Mouse (Mus musculus): ENCODE measurements around the gene Vamp4. TPM values are rescaled to one million over a fixed set of nuclear protein-coding genes. Genes with fewer than 3 reads are reported as not detected.
A peak's percentile ranks its signal among the peaks of the same experiment; 100 is the strongest.
"Not testable (repeated sequence)": the region's sequence is repeated elsewhere in the genome, so short reads cannot be mapped to it uniquely, and the experiment has no call there.

Vamp4 gene
- polyA plus RNA-seq, 1 experiment: 39.4 TPM

DNA sequence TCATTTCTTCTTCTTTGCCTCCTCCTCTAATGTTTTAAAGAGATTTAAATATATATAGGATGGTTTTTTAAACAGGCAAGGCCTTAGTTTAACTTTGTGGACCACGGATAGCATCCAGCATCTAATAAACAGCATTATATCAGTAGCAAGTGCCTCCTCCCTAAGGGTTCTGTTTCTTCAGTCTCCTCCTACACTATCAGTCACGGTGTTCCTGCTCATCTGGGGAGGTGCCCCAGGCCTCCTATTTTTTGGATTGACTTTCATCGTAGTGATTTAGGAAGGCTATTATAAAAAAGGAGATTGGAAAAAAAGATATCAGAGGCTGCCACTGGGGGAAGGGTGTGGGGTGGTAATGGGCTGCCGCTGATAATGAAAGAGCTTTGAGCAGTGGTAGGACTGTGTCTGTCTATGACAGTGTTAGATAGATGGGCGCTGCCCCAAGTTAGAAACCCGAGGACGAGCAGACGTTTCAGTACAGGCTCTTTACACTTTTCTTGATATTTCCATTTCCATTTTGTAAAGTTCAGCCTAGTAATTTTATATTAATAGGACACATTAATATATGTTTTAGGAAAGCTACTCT lies 20.2 kb downstream of the Vamp4 start:
- no peak for TF ChIP-seq POLR2A (IDR thresholded peaks at IDR 0.05; ENCODE audit: borderline replicate concordance, extremely low read depth, insufficient read depth, insufficient read length, poor library complexity, severe bottlenecking)
- TF ChIP-seq CTCF (IDR thresholded peaks at IDR 0.05; ENCODE audit: borderline replicate concordance, extremely low read depth, insufficient read depth, insufficient read length): no peak
- peak; percentile 13 for DNase-seq (ENCODE audit: low read depth)

DNA sequence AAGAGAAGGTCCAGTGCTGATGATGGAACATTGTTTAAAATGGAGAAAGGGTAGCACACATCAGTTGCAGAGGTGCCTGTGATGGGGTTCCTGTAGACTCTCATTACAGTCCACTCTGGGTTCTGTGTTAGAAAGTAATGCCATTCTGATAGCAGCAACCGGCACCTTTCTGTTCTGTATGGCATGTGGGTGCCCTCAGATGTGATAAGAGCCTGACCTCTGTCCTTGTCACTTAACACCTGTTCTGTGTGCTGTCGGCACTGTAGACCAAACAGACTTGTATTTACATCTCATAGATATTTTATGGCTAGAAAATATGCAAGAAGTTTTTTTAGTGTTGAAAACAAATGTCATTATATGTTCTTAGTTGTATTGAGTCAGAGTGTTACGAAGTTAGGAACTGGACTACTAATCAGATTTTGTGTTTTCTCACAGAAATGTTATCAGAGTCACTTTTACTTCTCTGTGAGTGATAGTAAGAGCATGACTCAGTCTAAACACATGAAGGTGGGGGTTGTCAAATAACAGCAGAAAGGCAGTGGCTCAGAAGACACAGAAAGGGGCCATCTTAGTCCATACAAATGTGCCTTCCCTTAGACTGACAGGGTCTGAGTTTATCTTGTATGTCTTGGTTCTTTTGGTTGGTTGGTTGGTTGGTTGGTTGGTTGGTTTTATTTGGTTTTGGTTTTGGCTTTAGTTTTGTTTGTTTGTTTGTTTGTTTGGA lies 27.2 kb downstream of the Vamp4 start:
- no peak for DNase-seq (ENCODE audit: low read depth)
- TF ChIP-seq POLR2A (IDR thresholded peaks at IDR 0.05; ENCODE audit: borderline replicate concordance, extremely low read depth, insufficient read depth, insufficient read length, poor library complexity, severe bottlenecking): no peak
- no peak for TF ChIP-seq CTCF (IDR thresholded peaks at IDR 0.05; ENCODE audit: borderline replicate concordance, extremely low read depth, insufficient read depth, insufficient read length)

DNA sequence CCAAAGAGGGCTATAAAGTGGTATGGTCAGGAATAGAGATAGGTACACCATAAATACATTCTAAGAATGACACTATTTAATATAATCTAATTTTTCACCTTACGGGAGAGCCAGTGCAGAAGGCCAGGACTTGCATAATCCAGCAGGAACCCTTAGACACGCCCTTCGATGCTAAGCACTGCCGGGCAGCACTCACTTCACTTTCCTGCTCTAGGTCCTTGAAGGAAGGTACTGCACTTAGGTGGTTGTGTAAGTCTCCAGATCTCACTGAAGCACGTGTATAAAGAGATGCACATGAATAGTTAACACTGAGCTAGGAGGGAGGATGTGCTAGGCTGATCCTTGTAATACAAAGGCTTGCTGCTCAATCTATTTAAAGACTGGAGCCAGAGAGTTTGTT lies 29.3 kb downstream of the Vamp4 start:
- TF ChIP-seq POLR2A (IDR thresholded peaks at IDR 0.05; ENCODE audit: borderline replicate concordance, extremely low read depth, insufficient read depth, insufficient read length, poor library complexity, severe bottlenecking) (no peak), CTCF (IDR thresholded peaks at IDR 0.05; ENCODE audit: borderline replicate concordance, extremely low read depth, insufficient read depth, insufficient read length) (no peak)
- no peak for DNase-seq (ENCODE audit: low read depth)

DNA sequence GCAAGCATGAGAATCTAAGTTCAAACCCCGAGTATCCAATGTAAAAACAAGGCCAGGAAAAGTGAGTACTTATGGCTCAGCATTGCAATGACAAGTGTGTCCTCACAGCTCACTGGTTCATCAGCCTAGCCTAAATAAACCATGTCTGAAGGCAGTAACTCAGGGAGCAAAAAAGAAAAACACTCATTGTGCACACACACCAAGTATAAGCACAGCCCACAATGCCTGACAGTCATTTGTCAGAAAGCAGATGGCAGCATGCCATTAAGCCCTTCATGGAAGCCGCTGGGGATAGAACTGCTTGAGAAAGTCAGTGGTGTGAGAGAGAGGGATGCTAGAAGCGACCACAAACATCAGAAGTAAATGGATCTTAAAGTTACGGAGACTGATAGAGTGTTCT lies 31.0 kb downstream of the Vamp4 start:
- TF ChIP-seq POLR2A (IDR thresholded peaks at IDR 0.05; ENCODE audit: borderline replicate concordance, extremely low read depth, insufficient read depth, insufficient read length, poor library complexity, severe bottlenecking) (no peak), CTCF (IDR thresholded peaks at IDR 0.05; ENCODE audit: borderline replicate concordance, extremely low read depth, insufficient read depth, insufficient read length) (no peak)
- peak; percentile 71 for DNase-seq (ENCODE audit: low read depth)

DNA sequence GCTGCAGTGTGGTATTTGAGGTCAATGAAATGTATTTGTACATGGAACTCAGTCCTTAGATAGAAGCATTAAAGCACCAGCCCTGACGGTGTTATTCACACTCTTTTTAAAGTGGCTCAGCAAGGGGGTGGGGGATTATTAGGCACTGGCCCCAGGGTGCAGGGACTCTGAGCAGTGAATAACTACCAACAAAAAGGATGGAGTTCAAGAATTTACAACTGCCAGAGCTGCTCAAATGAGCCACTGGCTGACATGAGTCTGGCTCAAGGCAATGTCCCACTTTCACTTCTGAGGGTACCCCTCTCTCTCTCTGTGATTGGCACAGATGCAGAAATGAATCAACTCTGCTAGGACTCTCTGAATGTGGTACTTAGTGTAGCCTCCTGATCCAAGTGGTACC lies 37.8 kb downstream of the Vamp4 start:
- DNase-seq (ENCODE audit: low read depth): peak; percentile 23
- TF ChIP-seq POLR2A (IDR thresholded peaks at IDR 0.05; ENCODE audit: borderline replicate concordance, extremely low read depth, insufficient read depth, insufficient read length, poor library complexity, severe bottlenecking): no peak
- TF ChIP-seq CTCF (IDR thresholded peaks at IDR 0.05; ENCODE audit: borderline replicate concordance, extremely low read depth, insufficient read depth, insufficient read length): no peak

DNA sequence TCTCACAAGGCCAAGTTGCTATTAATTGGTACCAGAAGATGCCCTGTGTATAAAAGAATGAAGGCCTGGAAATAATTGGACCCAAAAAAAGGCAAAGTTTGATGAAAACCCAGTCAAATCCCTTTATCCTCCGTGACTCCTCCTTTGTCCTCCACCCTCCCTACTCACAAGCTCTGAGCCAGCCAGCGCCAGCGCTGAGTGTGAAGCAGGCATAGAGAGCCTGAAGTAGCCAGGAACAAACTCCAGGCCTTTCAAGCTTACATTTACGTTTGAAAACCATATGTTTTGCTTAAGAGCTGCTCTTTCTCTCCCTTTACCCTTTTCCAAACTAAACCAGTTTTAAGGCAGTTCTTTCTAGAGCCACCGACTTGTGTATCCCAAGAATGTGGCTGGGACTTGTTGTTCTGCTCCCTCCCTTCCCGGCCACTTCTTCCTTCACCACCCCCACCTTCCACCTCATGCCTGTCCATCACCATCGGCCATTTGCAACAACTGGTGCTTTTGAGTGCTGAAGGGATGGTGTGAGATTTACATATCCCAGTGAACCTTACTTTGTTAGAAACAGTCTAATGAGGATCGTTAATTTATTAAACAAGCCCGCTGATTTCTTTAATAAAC lies 39.4 kb downstream of the Vamp4 start:
- DNase-seq (ENCODE audit: low read depth): peak; percentile 57
- TF ChIP-seq CTCF (IDR thresholded peaks at IDR 0.05; ENCODE audit: borderline replicate concordance, extremely low read depth, insufficient read depth, insufficient read length) (no peak), POLR2A (IDR thresholded peaks at IDR 0.05; ENCODE audit: borderline replicate concordance, extremely low read depth, insufficient read depth, insufficient read length, poor library complexity, severe bottlenecking) (no peak)

DNA sequence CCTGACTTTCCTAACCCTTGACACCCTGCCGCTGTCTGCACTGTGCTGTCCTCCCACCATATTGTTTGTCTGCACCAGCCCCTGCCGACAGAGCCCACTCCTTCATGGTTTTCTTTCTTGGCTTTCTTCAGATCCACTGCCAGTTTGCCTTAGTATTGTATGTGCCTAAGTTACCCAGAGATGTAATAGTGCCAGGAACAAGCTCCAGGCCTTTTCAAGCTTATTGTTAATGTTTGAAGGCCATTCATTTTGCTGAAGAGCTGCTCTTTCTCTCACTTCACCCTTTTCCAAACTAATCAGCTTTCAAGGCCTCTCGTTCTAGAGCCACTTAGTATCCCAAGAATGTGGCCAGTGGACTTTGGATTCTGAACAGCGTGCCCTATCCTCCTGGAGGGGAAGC lies 40.9 kb downstream of the Vamp4 start:
- DNase-seq (ENCODE audit: low read depth): peak; percentile 68
- no peak for TF ChIP-seq POLR2A (IDR thresholded peaks at IDR 0.05; ENCODE audit: borderline replicate concordance, extremely low read depth, insufficient read depth, insufficient read length, poor library complexity, severe bottlenecking)
- TF ChIP-seq CTCF (IDR thresholded peaks at IDR 0.05; ENCODE audit: borderline replicate concordance, extremely low read depth, insufficient read depth, insufficient read length): no peak

DNA sequence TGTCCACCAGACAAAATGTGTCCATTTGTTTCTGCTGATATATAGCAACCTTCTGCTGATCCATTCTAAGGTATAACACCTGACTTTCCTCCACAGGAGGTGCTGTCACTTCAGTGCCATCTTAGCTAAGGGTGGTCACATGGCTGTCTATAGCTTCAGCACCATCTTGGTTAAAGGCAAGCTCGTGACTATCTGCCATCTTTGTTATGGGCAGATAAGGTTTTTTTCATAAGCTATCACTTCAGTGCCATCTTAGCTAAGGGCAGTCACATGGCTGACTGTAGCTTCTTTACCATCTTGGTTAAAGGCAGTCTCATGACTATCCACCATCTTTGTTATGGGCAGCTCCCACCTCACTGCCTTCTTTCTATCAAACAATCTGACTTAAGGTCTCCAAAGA lies 45.2 kb downstream of the Vamp4 start:
- peak; percentile 92 for DNase-seq (ENCODE audit: low read depth)
- TF ChIP-seq POLR2A (IDR thresholded peaks at IDR 0.05; ENCODE audit: borderline replicate concordance, extremely low read depth, insufficient read depth, insufficient read length, poor library complexity, severe bottlenecking): no peak
- no peak for TF ChIP-seq CTCF (IDR thresholded peaks at IDR 0.05; ENCODE audit: borderline replicate concordance, extremely low read depth, insufficient read depth, insufficient read length)

DNA sequence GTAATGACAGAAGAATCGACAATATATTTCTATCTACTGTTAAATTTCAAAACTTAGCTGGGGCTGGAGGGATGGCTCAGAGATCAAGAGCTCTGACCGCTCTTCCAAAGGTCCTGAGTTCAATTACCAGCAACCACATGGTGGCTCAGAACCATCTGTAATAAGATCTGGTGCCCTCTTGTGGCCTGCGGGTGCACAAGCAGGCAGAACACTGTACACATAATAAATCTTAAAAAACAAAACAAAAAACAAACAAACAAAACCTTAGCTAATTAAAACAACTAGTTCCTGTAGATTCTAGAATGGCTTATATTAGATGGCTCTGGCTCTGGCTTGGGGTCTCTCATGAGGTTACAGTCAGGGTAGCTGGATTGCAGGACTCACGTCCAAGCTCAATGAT lies 50.2 kb downstream of the Vamp4 start:
- no peak for TF ChIP-seq POLR2A (IDR thresholded peaks at IDR 0.05; ENCODE audit: borderline replicate concordance, extremely low read depth, insufficient read depth, insufficient read length, poor library complexity, severe bottlenecking)
- TF ChIP-seq CTCF (IDR thresholded peaks at IDR 0.05; ENCODE audit: borderline replicate concordance, extremely low read depth, insufficient read depth, insufficient read length): peak; percentile 31; the same call in 1 of the 2 replicates
- no peak for DNase-seq (ENCODE audit: low read depth)

DNA sequence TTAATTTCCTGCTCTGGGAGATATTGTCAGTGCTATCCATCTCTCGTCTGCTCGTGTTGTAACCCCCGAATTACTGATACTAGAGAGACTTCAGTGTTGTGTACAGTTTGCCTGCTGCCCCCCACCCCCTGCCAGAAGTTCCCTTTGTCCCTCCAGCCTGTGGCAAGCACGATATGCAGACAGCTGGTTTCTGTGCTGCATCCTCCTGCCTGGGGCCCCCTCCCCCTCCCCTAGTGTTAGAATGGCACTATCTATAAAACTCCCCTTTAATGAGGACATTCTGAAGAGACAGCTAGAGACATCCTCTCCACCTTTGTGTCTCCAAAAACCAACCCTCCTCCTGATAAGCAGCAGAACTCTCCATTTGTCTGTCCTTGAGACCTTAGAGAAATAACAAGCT lies 53.6 kb downstream of the Vamp4 start:
- no peak for DNase-seq (ENCODE audit: low read depth)
- TF ChIP-seq CTCF (IDR thresholded peaks at IDR 0.05; ENCODE audit: borderline replicate concordance, extremely low read depth, insufficient read depth, insufficient read length) (no peak), POLR2A (IDR thresholded peaks at IDR 0.05; ENCODE audit: borderline replicate concordance, extremely low read depth, insufficient read depth, insufficient read length, poor library complexity, severe bottlenecking) (no peak)

DNA sequence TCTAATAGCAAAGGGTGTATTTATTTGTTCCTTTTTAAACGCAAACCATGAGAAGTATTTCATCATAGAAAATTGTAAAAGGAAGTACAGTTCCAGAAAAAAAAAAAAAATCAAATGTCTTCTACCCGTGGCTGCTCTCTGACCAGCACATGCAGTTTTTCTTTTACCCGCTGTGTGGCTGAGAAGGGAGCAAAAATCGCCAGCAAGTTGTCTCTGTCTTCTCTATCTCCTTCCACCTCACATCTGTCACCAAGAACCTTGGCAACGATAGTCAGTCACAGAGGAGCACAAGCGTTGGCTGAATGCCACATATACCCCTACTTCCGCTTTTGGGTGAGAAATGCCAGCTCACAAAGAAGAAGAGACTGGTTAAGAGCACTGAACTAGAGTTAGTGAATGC lies 54.9 kb downstream of the Vamp4 start:
- TF ChIP-seq CTCF (IDR thresholded peaks at IDR 0.05; ENCODE audit: borderline replicate concordance, extremely low read depth, insufficient read depth, insufficient read length): no peak
- no peak for TF ChIP-seq POLR2A (IDR thresholded peaks at IDR 0.05; ENCODE audit: borderline replicate concordance, extremely low read depth, insufficient read depth, insufficient read length, poor library complexity, severe bottlenecking)
- DNase-seq (ENCODE audit: low read depth): peak; percentile 64

DNA sequence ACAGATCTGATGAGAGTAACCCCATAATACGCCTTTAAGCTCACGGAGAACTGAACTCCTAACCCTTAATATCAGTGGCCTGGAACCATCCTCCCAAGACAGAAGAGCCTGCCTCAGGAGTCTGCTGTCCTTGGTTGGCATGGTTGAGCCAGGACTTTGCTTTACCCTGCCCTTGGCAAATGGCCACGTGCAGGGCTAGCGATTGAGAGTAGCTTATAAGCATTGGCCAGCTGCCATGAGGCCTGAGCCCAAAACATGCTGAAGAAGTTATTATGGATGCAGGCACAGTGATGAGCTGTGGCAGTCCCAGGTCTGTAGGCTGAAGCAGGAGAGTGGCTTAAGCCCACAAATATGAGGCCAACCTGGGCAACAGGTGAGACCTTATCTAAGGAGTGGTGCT lies 57.5 kb downstream of the Vamp4 start:
- not testable (repeated sequence) for DNase-seq (ENCODE audit: low read depth)

DNA sequence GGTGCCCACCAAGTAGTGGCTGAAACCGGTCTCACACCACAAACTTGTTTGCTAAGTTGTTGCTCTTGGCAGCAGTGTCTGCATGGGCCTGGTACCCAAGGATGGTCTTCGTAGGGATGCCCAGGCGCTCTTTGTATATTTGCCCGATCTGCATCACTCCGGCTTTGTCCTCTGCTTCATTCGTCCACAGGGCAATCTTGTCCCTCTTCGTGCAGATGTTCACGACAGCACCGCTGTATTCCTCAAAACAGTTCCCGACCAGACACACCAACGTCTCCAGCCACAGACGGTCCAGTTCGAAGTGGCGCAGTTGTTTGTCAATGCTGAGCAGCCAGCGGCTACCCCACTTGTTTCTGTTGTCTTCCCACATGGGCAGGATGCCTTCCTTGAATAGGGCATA lies 58.0 kb downstream of the Vamp4 start:
- DNase-seq (ENCODE audit: low read depth): not testable (repeated sequence)

DNA sequence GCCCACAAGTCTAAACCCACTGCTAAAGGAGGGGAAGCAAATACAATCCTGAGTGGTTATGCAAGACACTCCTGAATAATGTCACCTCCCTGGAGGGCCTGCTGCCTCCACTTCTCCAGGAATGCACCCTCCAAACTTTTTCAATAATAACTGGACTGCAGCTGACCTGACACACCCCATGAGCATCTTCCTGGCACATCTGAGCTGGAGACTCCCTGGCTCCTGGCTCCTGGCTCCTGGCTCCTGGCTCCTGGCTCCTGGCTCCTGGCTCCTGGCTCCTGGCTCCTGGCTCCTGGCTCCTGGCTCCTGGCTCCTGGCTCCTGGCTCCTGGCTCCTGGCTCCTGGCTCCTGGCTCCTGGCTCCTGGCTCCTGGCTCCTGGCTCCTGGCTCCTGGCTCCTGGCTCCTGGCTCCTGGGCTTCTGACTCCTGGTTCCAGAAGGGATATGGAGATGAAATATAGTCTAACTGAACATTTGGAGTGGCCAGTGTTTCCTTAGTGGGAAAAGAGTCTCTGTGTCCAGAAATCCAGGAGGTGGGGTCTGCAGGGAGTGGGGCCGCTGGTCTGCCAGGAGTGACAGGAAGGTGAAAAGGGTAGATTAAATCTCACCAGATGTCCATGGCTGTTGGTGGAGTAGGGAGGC lies 65.1 kb downstream of the Vamp4 start:
- not testable (repeated sequence) for DNase-seq (ENCODE audit: low read depth)

Data from brain, embryonic 14.5 days (tissue).